Mouse (Mus musculus) forebrain, embryonic 12.5 days (tissue): Measurements from ENCODE around the gene Tmem192. TPM values are rescaled to one million over a fixed set of nuclear protein-coding genes. Genes with fewer than 3 reads are reported as not detected.
"Not testable (repeated sequence)": the region's sequence is repeated elsewhere in the genome, so short reads cannot be mapped to it uniquely, and the experiment has no call there.

ENCODE experiments used
- ATAC-seq: fragments of 200-750 bp; cut with Nextera tagmentation; 2 replicates; pipeline ENCODE4 v1.8.0; 2017; ENCODE audit warnings: moderate TSS enrichment; ENCODE audit not compliant: low FRiP score
- H3K27ac ChIP-seq: fragments of 300-500 bp; sonication (generic); 2 replicates; pipeline ENCODE4 v1.5.1; 2016; ENCODE audit warnings: mild to moderate bottlenecking
- H3K27me3 ChIP-seq: fragments of 300-500 bp; sonication (generic); 2 replicates; pipeline ENCODE4 v1.6.1; 2016; ENCODE audit warnings: mild to moderate bottlenecking
- H3K36me3 ChIP-seq: fragments of 300-500 bp; sonication (generic); replicated peaks from 2 replicates; pipeline ENCODE4 v1.6.1; 2016; ENCODE audit warnings: mild to moderate bottlenecking
- H3K4me1 ChIP-seq: fragments of 300-500 bp; sonication (generic); 2 replicates; pipeline ENCODE4 v1.6.1; 2016
- H3K4me2 ChIP-seq: fragments of 300-500 bp; sonication (generic); 2 replicates; pipeline ENCODE4 v1.6.1; 2016; ENCODE audit warnings: mild to moderate bottlenecking, moderate library complexity
- H3K4me3 ChIP-seq: fragments of 300-500 bp; sonication (generic); replicated peaks from 2 replicates; pipeline ENCODE4 v1.5.1; 2016; ENCODE audit warnings: mild to moderate bottlenecking
- H3K9ac ChIP-seq: fragments of 300-500 bp; sonication (generic); 2 replicates; pipeline ENCODE4 v1.6.1; 2016; ENCODE audit warnings: mild to moderate bottlenecking
- H3K9me3 ChIP-seq: fragments of 300-500 bp; sonication (generic); 2 replicates; pipeline ENCODE4 v1.6.1; 2016
- WGBS: fragments of 180-500 bp; shearing (Covaris S2); methylation state at CpG from one replicate; pipeline ENCODE4 v1.1.7; 2016; 5-methylcytosine and 5-hydroxymethylcytosine counted together
- polyA plus RNA-seq: library from polyadenylated mRNA; unstranded; fragments of >200 nt; fragmentation: Nextera tagmentation; extraction: Ambion mirVana; gene quantifications from 2 replicates; pipeline ENCODE4 v1.2.1, GENCODE M21; 2016

Gene Tmem192
- polyA plus RNA-seq, 1 experiment from 2014 or later, result 14.6 TPM

- no peaks in the 10 kb centered on the region for H3K9me3 ChIP-seq
- no peak for ATAC-seq
- WGBS, result 95% methylated on average over 4 of the region's 4 CpGs
Observed at GRCm38 (mm10) chr8:64987731-64988130, 40.7 kb downstream of the Tmem192 start, which contains the start of gene Trim75. Trim75 (minus strand) TSS chr8:64987831.

GRCm38 (mm10) chr8:64998806-64999365 is 51.9 kb downstream of the Tmem192 start:
- Histone ChIP-seq H3K36me3 (no peaks in the 10 kb centered on the region), H3K9me3 (no peaks in the 10 kb centered on the region), H3K4me1 (no peaks in the 10 kb centered on the region), H3K27ac (no peak overlapping the region), H3K9ac (no peak overlapping the region), H3K27me3 (no peaks in the 10 kb centered on the region), H3K4me3 (no peak overlapping the region), H3K4me2 (no peak overlapping the region)
- 87% methylated on average over 4 of the region's 4 CpGs for WGBS
- no peak for ATAC-seq

More at GRCm38 (mm10) chr8:64987731-64988130, 40.7 kb downstream of the Tmem192 start, which contains the start of gene Trim75:
- no peak within 1 kb of the TSS for H3K27ac ChIP-seq
- H3K9ac ChIP-seq, result no peak within 1 kb of the TSS
- no peak within 1 kb of the TSS for H3K4me2 ChIP-seq
- H3K4me1 ChIP-seq, result no peaks in the 10 kb centered on the region
- no peak within 1 kb of the TSS for H3K4me3 ChIP-seq
- no peaks in the 10 kb centered on the region for H3K36me3 ChIP-seq
- no peaks in the 10 kb centered on the region for H3K27me3 ChIP-seq

GRCm38 (mm10) chr8:65007616-65008015 is 60.6 kb downstream of the Tmem192 start:
- H3K27me3 ChIP-seq, H3K4me2 ChIP-seq, H3K27ac ChIP-seq, H3K4me1 ChIP-seq, H3K9me3 ChIP-seq, H3K36me3 ChIP-seq, ATAC-seq, H3K4me3 ChIP-seq, H3K9ac ChIP-seq: not testable (repeated sequence)
- 78% methylated on average over 6 of the region's 6 CpGs for WGBS

GRCm38 (mm10) chr8:65018423-65018822 is 71.4 kb downstream of the Tmem192 start, which contains the start of the genes Trim61 and Trim60:
Trim61 (minus strand) TSS chr8:65018523.
Trim60 (minus strand) TSS chr8:65018584.
- no peak for ATAC-seq
- Histone ChIP-seq H3K27me3 (no peaks in the 10 kb centered on the region), H3K4me2 (no peak within 1 kb of the TSS), H3K9me3 (no peaks in the 10 kb centered on the region), H3K36me3 (no peaks in the 10 kb centered on the region), H3K4me1 (no peaks in the 10 kb centered on the region), H3K27ac (no peak within 1 kb of the TSS), H3K9ac (no peak within 1 kb of the TSS), H3K4me3 (no peak within 1 kb of the TSS)
- 88% methylated on average over 8 of the region's 8 CpGs for WGBS

Other genes starting within 250 kb of the Tmem192 start
- 181 and 194 TPM in 2 replicates for gene Msmo1, start 213.4 kb upstream of the Tmem192 start, polyA plus RNA-seq
- gene Klhl2, start 97.2 kb upstream of the Tmem192 start, polyA plus RNA-seq, result 22.1 and 28.9 TPM in 2 replicates
- gene Trim75, start 40.6 kb downstream of the Tmem192 start, polyA plus RNA-seq, result not detected in 2 replicates
- 0.09 and 0.13 TPM in 2 replicates for gene Trim61, start 71.3 kb downstream of the Tmem192 start, polyA plus RNA-seq
- gene Trim60, start 71.4 kb downstream of the Tmem192 start, polyA plus RNA-seq, result not detected in 2 replicates
- 3.6 and 6.8 TPM in 2 replicates for gene Apela, start 90.2 kb downstream of the Tmem192 start, polyA plus RNA-seq
- not detected in 2 replicates for gene Gm10663, start 127.8 kb downstream of the Tmem192 start, polyA plus RNA-seq
- not detected in 2 replicates for gene BC030870, start 182.4 kb downstream of the Tmem192 start, polyA plus RNA-seq